Mouse (Mus musculus) MN1 (cell line): ENCODE results near the gene Zfr.
"Not testable (repeated sequence)": the region's sequence is repeated elsewhere in the genome, so short reads cannot be mapped to it uniquely, and the experiment has no call there.

Experiments
- DNase-seq: peaks from one replicate; pipeline ENCODE4 v3.0.0-alpha.2; 2016; ENCODE audit warnings: low spot score

Gene Zfr

GRCm38 (mm10) chr15:12216119-12216518 lies 98.5 kb downstream of the Zfr start:
- no peak for DNase-seq

- no peak for DNase-seq
Observed at GRCm38 (mm10) chr15:12216798-12217197, 99.2 kb downstream of the Zfr start.

GRCm38 (mm10) chr15:12217332-12217731 lies 99.7 kb downstream of the Zfr start:
- not testable (repeated sequence) for DNase-seq

- no peak for DNase-seq
Observed at GRCm38 (mm10) chr15:12217849-12218248, 100.2 kb downstream of the Zfr start.

GRCm38 (mm10) chr15:12218583-12219382 lies 101.2 kb downstream of the Zfr start:
- no peak for DNase-seq

GRCm38 (mm10) chr15:12221131-12221530 lies 103.5 kb downstream of the Zfr start:
- DNase-seq = no peak

GRCm38 (mm10) chr15:12222564-12223302 lies 105.1 kb downstream of the Zfr start:
- no peak for DNase-seq

GRCm38 (mm10) chr15:12223393-12223792 lies 105.8 kb downstream of the Zfr start:
- no peak for DNase-seq

GRCm38 (mm10) chr15:12224239-12224638 lies 106.6 kb downstream of the Zfr start:
- DNase-seq = no peak

- no peak for DNase-seq
Observed at GRCm38 (mm10) chr15:12225062-12225461, 107.4 kb downstream of the Zfr start.

GRCm38 (mm10) chr15:12226908-12227307 lies 109.3 kb downstream of the Zfr start:
- no peak for DNase-seq

- no peak for DNase-seq
Observed at GRCm38 (mm10) chr15:12227355-12227754, 109.7 kb downstream of the Zfr start.

GRCm38 (mm10) chr15:12229603-12230242 lies 112.1 kb downstream of the Zfr start:
- DNase-seq = no peak

- DNase-seq = peak; percentile 61
Observed at GRCm38 (mm10) chr15:12230243-12230935, 112.8 kb downstream of the Zfr start.

GRCm38 (mm10) chr15:12231462-12231861 lies 113.8 kb downstream of the Zfr start:
- DNase-seq = no peak

GRCm38 (mm10) chr15:12232429-12232828 lies 114.8 kb downstream of the Zfr start:
- DNase-seq = no peak

GRCm38 (mm10) chr15:12233021-12233420 lies 115.4 kb downstream of the Zfr start:
- DNase-seq = no peak
